Mouse (Mus musculus): Measurements from ENCODE around the gene Rdx.

GRCm38 (mm10) chr9:52095666-52096065, 48.7 kb downstream of the Rdx start:
- TF ChIP-seq ZC3H11A (IDR thresholded peaks at IDR 0.05; ENCODE audit: borderline replicate concordance, low read depth, low read length) (no peak), MAFK (IDR thresholded peaks at IDR 0.05; ENCODE audit: insufficient read depth, low read depth, low read length) (no peak), ZNF384 (IDR thresholded peaks at IDR 0.05; ENCODE audit: low read depth, low read length) (no peak)

Measured in ES-E14 (cell line).